Mouse (Mus musculus) heart, embryonic 15.5 days (tissue): Measurements from ENCODE around the gene Naa50. TPM values are rescaled to one million over a fixed set of nuclear protein-coding genes. Genes with fewer than 3 reads are reported as not detected.

ENCODE experiments used
- ATAC-seq: fragments of 200-750 bp; cut with Nextera tagmentation; replicated peaks from 2 replicates; pipeline ENCODE4 v1.8.0; 2017; ENCODE audit warnings: low read depth, moderate TSS enrichment; ENCODE audit not compliant: insufficient number of reproducible peaks, insufficient read depth, low FRiP score
- H3K27ac ChIP-seq: fragments of 300-500 bp; sonication (generic); 2 replicates; pipeline ENCODE4 v1.5.1; 2015; ENCODE audit warnings: mild to moderate bottlenecking, inconsistent platforms
- H3K27me3 ChIP-seq: fragments of 300-500 bp; sonication (generic); 2 replicates; pipeline ENCODE4 v1.6.1; 2015; ENCODE audit warnings: inconsistent platforms
- H3K36me3 ChIP-seq: fragments of 300-500 bp; sonication (generic); 2 replicates; pipeline ENCODE4 v1.6.1; 2015; ENCODE audit warnings: mild to moderate bottlenecking, inconsistent platforms
- H3K4me1 ChIP-seq: fragments of 300-500 bp; sonication (generic); replicated peaks from 2 replicates; pipeline ENCODE4 v1.6.1; 2015; ENCODE audit warnings: inconsistent platforms
- H3K4me2 ChIP-seq: fragments of 300-500 bp; sonication (generic); 2 replicates; pipeline ENCODE4 v1.6.1; 2015; ENCODE audit warnings: inconsistent platforms, mild to moderate bottlenecking, moderate library complexity
- H3K4me3 ChIP-seq: fragments of 300-500 bp; sonication (generic); 2 replicates; pipeline ENCODE4 v1.5.1; 2015; ENCODE audit warnings: mild to moderate bottlenecking, inconsistent platforms
- H3K9ac ChIP-seq: fragments of 300-500 bp; sonication (generic); 2 replicates; pipeline ENCODE4 v1.6.1; 2015; ENCODE audit warnings: mild to moderate bottlenecking, inconsistent platforms
- H3K9me3 ChIP-seq: fragments of 300-500 bp; sonication (generic); replicated peaks from 2 replicates; pipeline ENCODE4 v1.6.1; 2016; ENCODE audit warnings: inconsistent platforms
- WGBS: fragments of 180-500 bp; shearing (Covaris S2); methylation state at CpG from one replicate; pipeline ENCODE4 v1.1.7; 2015; ENCODE audit warnings: mixed read lengths; 5-methylcytosine and 5-hydroxymethylcytosine counted together
- polyA plus RNA-seq: library from polyadenylated mRNA; unstranded; fragments of >200 nt; fragmentation: Nextera tagmentation; extraction: Ambion mirVana; gene quantifications from 2 replicates; pipeline ENCODE4 v1.2.1, GENCODE M21; 2015

Gene Naa50
- polyA plus RNA-seq, 1 experiment from 2014 or later, result 72.0 TPM

GRCm38 (mm10) chr16:44205973-44206372 is 66.3 kb downstream of the Naa50 start:
- ATAC-seq, result no peak
- peaks cover 45% of the 10 kb centered on the region for H3K36me3 ChIP-seq
- WGBS, result 84% methylated on average over 8 of the region's 8 CpGs
- H3K9ac ChIP-seq, result no peak overlapping the region
- no peaks in the 10 kb centered on the region for H3K9me3 ChIP-seq
- H3K4me1 ChIP-seq, result no peaks in the 10 kb centered on the region
- no peak overlapping the region for H3K4me3 ChIP-seq
- H3K27me3 ChIP-seq, result no peaks in the 10 kb centered on the region
- no peak overlapping the region for H3K27ac ChIP-seq
- no peak overlapping the region for H3K4me2 ChIP-seq

- peaks cover 50% of the 10 kb centered on the region for H3K36me3 ChIP-seq
- no peak overlapping the region for H3K27ac ChIP-seq
- no peak overlapping the region for H3K4me3 ChIP-seq
- H3K27me3 ChIP-seq, result no peaks in the 10 kb centered on the region
- H3K9me3 ChIP-seq, result no peaks in the 10 kb centered on the region
- H3K4me1 ChIP-seq, result no peaks in the 10 kb centered on the region
- ATAC-seq, result no peak
- no peak overlapping the region for H3K9ac ChIP-seq
- WGBS, result 72% methylated on average over 10 of the region's 10 CpGs
- H3K4me2 ChIP-seq, result no peak overlapping the region
Measured at GRCm38 (mm10) chr16:44210156-44211053, 70.8 kb downstream of the Naa50 start.

- H3K9me3 ChIP-seq, result no peaks in the 10 kb centered on the region
- no peak for ATAC-seq
- H3K27me3 ChIP-seq, result no peaks in the 10 kb centered on the region
- H3K9ac ChIP-seq, result no peak overlapping the region
- no peak overlapping the region for H3K4me2 ChIP-seq
- peaks cover 50% of the 10 kb centered on the region for H3K36me3 ChIP-seq
- H3K4me1 ChIP-seq, result no peaks in the 10 kb centered on the region
- no peak overlapping the region for H3K27ac ChIP-seq
- WGBS, result 96% methylated on average over 1 of the region's 1 CpGs
- H3K4me3 ChIP-seq, result no peak overlapping the region
Measured at GRCm38 (mm10) chr16:44211054-44211414, 71.4 kb downstream of the Naa50 start.

GRCm38 (mm10) chr16:44212703-44213102 is 73.1 kb downstream of the Naa50 start:
- H3K27me3 ChIP-seq, result no peaks in the 10 kb centered on the region
- no peak overlapping the region for H3K4me3 ChIP-seq
- WGBS, result 81% methylated on average over 7 of the region's 7 CpGs
- no peaks in the 10 kb centered on the region for H3K9me3 ChIP-seq
- peaks cover 58% of the 10 kb centered on the region for H3K36me3 ChIP-seq
- H3K4me1 ChIP-seq, result 0 out of 2 replicates have a peak, but pooled peaks cover 3% of the 10 kb centered on the region
- ATAC-seq, result no peak
- no peak overlapping the region for H3K4me2 ChIP-seq
- H3K27ac ChIP-seq, result no peak overlapping the region
- H3K9ac ChIP-seq, result no peak overlapping the region

Other genes starting within 250 kb of the Naa50 start
- 13.7 and 14.9 TPM in 2 replicates for gene Qtrt2, start 213.0 kb upstream of the Naa50 start, polyA plus RNA-seq
- 0.81 and 1.3 TPM in 2 replicates for gene Zdhhc23, start 160.0 kb upstream of the Naa50 start, polyA plus RNA-seq
- gene Gramd1c, start 76.5 kb upstream of the Naa50 start, polyA plus RNA-seq, result 4.6 and 5.5 TPM in 2 replicates
- gene Atp6v1a, start 125 bp upstream of the Naa50 start, polyA plus RNA-seq, result 32.6 and 34.8 TPM in 2 replicates
- 1.6 and 1.7 TPM in 2 replicates for gene Usf3, start 33.4 kb downstream of the Naa50 start, polyA plus RNA-seq
- 0.11 and 0.57 TPM in 2 replicates for gene Sidt1, start 193.4 kb downstream of the Naa50 start, polyA plus RNA-seq
- gene Spice1, start 207.3 kb downstream of the Naa50 start, polyA plus RNA-seq, result 16.5 and 16.7 TPM in 2 replicates